In genomic region chr5:72160781-72161485, GRCm38 (mm10) we compare ENCODE assay signal across 23 mouse cellular contexts. TPM values are rescaled to one million over a fixed set of nuclear protein-coding genes. Genes with fewer than 3 reads are reported as not detected.
A peak's percentile ranks its signal among the peaks of the same experiment; 100 is the strongest.
DNase-seq lines count a peak whose midpoint lies in the region; ATAC-seq and TF ChIP-seq lines count a peak whose summit lies in the region.
"Had no signal": no experiment of that assay in that cellular context is flagged by ENCODE, and none has a peak within 500 bp of the region (broad histone marks: within the 10 kb centered on the region; RNA-seq: fewer than 3 reads in every experiment).

No protein-coding gene starts in this region.

- no peak overlapping the region for H3K27ac ChIP-seq in embryonic facial prominence, embryonic 10.5 days (replicated peaks)
- no peak overlapping the region for H3K27ac ChIP-seq in kidney, adult 2 months (ENCODE audit: insufficient read depth, low read depth, low read length)
- H3K27ac ChIP-seq: embryonic facial prominence, embryonic 12.5 days; hindbrain, embryonic 14.5 days; liver, embryonic 13.5 days; midbrain, embryonic 10.5 days; neural tube, embryonic 15.5 days; stomach, embryonic 15.5 days had no signal

- peak; percentile 32 to 41 for DNase-seq in spleen, postnatal 36 days (ENCODE audit: low spot score in 2 of 2)
- no peak for DNase-seq in spleen, adult 12 weeks (ENCODE audit: low spot score)
- DNase-seq in thymus, postnatal 14 days = peak; percentile 20
- no peak for DNase-seq in embryonic facial prominence, embryonic 10.5 days (ENCODE audit: low spot score)
- no peak for DNase-seq in kidney, adult 2 months
- DNase-seq in cerebellum, adult 18-20 months = no peak
- DNase-seq: adrenal gland, postnatal 10 days; cerebellum, adult 2 months; forebrain, postnatal 0 days; heart, adult 18-20 months; kidney, adult 18-20 months; kidney, postnatal 36 days; left cerebral cortex, postnatal 4 days; liver, embryonic 13.5 days; lung, postnatal 10 days had no signal

- WGBS in embryonic facial prominence, embryonic 10.5 days = 92% methylated on average over 11 of the region's 11 CpGs
- WGBS in kidney, adult 2 months = 80% methylated on average over 11 of the region's 11 CpGs

- no peak for TF ChIP-seq POLR2A in kidney, adult 2 months (IDR thresholded peaks at IDR 0.05; ENCODE audit: low read depth, low read length)

- no peak overlapping the region for H3K4me3 ChIP-seq in embryonic facial prominence, embryonic 10.5 days
- no peak overlapping the region for H3K4me3 ChIP-seq in kidney, adult 2 months (ENCODE audit: insufficient read depth, low read depth, low read length)
- H3K4me3 ChIP-seq: embryonic facial prominence, embryonic 12.5 days; liver, embryonic 13.5 days; midbrain, embryonic 10.5 days; neural tube, embryonic 15.5 days; stomach, embryonic 15.5 days had no signal

- peak; percentile 78 for ATAC-seq in activated CD4-positive, CD25-positive, alpha-beta regulatory T cell, adult 4 months
- peak; percentile 81 for ATAC-seq in inflammation-experienced regulatory T-cells, adult 6 months
- ATAC-seq: forebrain, postnatal 0 days had no signal

- TF ChIP-seq CTCF in kidney, adult 2 months (conservative IDR thresholded peaks at IDR 0.05; ENCODE audit: insufficient read depth, insufficient read length, low read depth, low read length) = no peak

- peaks cover 78% of the 10 kb centered on the region for H3K36me3 ChIP-seq in embryonic facial prominence, embryonic 10.5 days (replicated peaks)
- H3K36me3 ChIP-seq in kidney, adult 2 months (ENCODE audit: control insufficient read depth, insufficient read depth, low read length) = peaks cover 8% of the 10 kb centered on the region

- H3K27me3 ChIP-seq in embryonic facial prominence, embryonic 10.5 days (replicated peaks; ENCODE audit: low read depth, poor library complexity, severe bottlenecking) = no peaks in the 10 kb centered on the region
- no peaks in the 10 kb centered on the region for H3K27me3 ChIP-seq in kidney, adult 2 months (replicated peaks; ENCODE audit: control insufficient read depth, insufficient read depth, low read length)
- H3K27me3 ChIP-seq: CH12.LX; embryonic facial prominence, embryonic 12.5 days; liver, embryonic 13.5 days; neural tube, embryonic 15.5 days; stomach, embryonic 15.5 days had no signal

- H3K4me1 ChIP-seq in embryonic facial prominence, embryonic 10.5 days = no peaks in the 10 kb centered on the region
- peaks cover 5% of the 10 kb centered on the region; the same call in 1 of the 2 replicates for H3K4me1 ChIP-seq in kidney, adult 2 months (ENCODE audit: control insufficient read depth, insufficient read depth, low read length)
- H3K4me1 ChIP-seq: embryonic facial prominence, embryonic 12.5 days; midbrain, embryonic 10.5 days had no signal

- H3K9me3 ChIP-seq in embryonic facial prominence, embryonic 10.5 days = no peaks in the 10 kb centered on the region
- H3K9me3 ChIP-seq: embryonic facial prominence, embryonic 12.5 days; liver, embryonic 13.5 days; midbrain, embryonic 10.5 days; neural tube, embryonic 15.5 days; stomach, embryonic 15.5 days had no signal

RNA-seq across cellular contexts. Expression of gene Commd8, which starts 7.1 kb away (rescaled TPM):
- polyA plus RNA-seq in activated CD4-positive, CD25-positive, alpha-beta regulatory T cell, adult 4 months (2017; shearing (Covaris generic)) = 100 to 1,000 TPM; 190 to 229 TPM
- polyA plus RNA-seq in inflammation-experienced regulatory T-cells, adult 6 months (2017; shearing (Covaris generic)) = 100 to 1,000 TPM; 199 to 211 (median 208) TPM
- polyA plus RNA-seq in embryonic facial prominence, embryonic 10.5 days (2016; fragmentation: Nextera tagmentation; extraction: Ambion mirVana) = 148 and 153 TPM in 2 replicates
- 6.7 and 13.5 TPM in 2 replicates for polyA plus RNA-seq in kidney, adult 2 months (2012; rRNA removed)

Comparison
In these comparisons a context has a peak if more than half of its experiments do, and no peak if none do; other contexts are left out.
1. DNase-seq: peak in spleen, postnatal 36 days (2 of 2) and thymus, postnatal 14 days (single experiment); none in spleen, adult 12 weeks (single experiment), embryonic facial prominence, embryonic 10.5 days (single experiment), kidney, adult 2 months (single experiment) and cerebellum, adult 18-20 months (0 of 2).
2. RNA of gene Commd8, which starts 7.1 kb away (polyA plus RNA-seq): 190 to 229 TPM in activated CD4-positive, CD25-positive, alpha-beta regulatory T cell, adult 4 months, 199 to 211 TPM in inflammation-experienced regulatory T-cells, adult 6 months and 148 to 153 TPM in embryonic facial prominence, embryonic 10.5 days; 6.7 to 13.5 TPM in kidney, adult 2 months; every median in the first group is over 10 times any median in the second.